Mouse (Mus musculus): Measurements from ENCODE around the gene Synpr. TPM values are rescaled to one million over a fixed set of nuclear protein-coding genes. Genes with fewer than 3 reads are reported as not detected.

Gene Synpr
- total and polyA plus RNA-seq, 3 experiments = not detected

GRCm38 (mm10) chr14:13651541-13652298, 367.1 kb downstream of the Synpr start:
- Histone ChIP-seq H3K4me3 (replicated peaks in 1 of 3; ENCODE audit: low read depth in 2 of 3, low read length in 2 of 3, poor library complexity in 1 of 3) (no peak overlapping the region), H3K27me3 (replicated peaks) (no peaks in the 10 kb centered on the region), H3K4me1 (ENCODE audit: control insufficient read depth in 1 of 2, insufficient read depth in 2 of 2) (no peaks in the 10 kb centered on the region), H3K36me3 (replicated peaks in 1 of 2; ENCODE audit: control insufficient read depth in 1 of 2, insufficient read depth in 1 of 2, low read length in 1 of 2) (no peaks in the 10 kb centered on the region), H3K4me2 (ENCODE audit: insufficient read depth, low read depth, poor library complexity, severe bottlenecking) (no peak overlapping the region), H3K9me3 (replicated peaks; ENCODE audit: low read length) (no peaks in the 10 kb centered on the region), H3K9ac (ENCODE audit: insufficient read depth, low read depth) (no peak overlapping the region), H3K27ac (ENCODE audit: insufficient read depth, low read depth) (no peak overlapping the region), H3K79me2 (replicated peaks; ENCODE audit: control insufficient read depth, extremely low read depth, insufficient read depth, poor library complexity, severe bottlenecking) (no peaks in the 10 kb centered on the region)
- TF ChIP-seq IRF4 (IDR thresholded peaks at IDR 0.05; ENCODE audit: low read depth, low read length) (no peak), USF2 (conservative IDR thresholded peaks at IDR 0.05; ENCODE audit: low read depth, low read length) (no peak)
- dilution Hi-C loops (cut with MboI; ENCODE audit: extremely low pct_ligation_motif_present, extremely low pct_unique_long_range_greater_than_20kb, low sequenced_read_pairs) (no loop called here), in situ Hi-C loops (cut with MboI; ENCODE audit: low pct_ligation_motif_present, low pct_unique_long_range_greater_than_20kb, low sequenced_read_pairs) (no loop called here)
- DNase-seq (ENCODE audit: extremely low read depth) = no peak

Data from CH12.LX (cell line).